Mouse (Mus musculus) layer of hippocampus, adult 2 months (tissue): ENCODE measurements at regions not wholly inside any gene's neighbourhood (a gene's known extent, or its start where the extent isn't known, plus 50 kb on each side); places are given as distances from the start of the nearest gene placed in this dataset.
A peak's percentile ranks its signal among the peaks of the same experiment; 100 is the strongest.

ENCODE experiments used
- DNase-seq, 2 experiments: peaks; one replicate each; pipeline ENCODE4 v3.0.0; 2022; ENCODE audit warnings: low spot score in 2 of 2
- H3K27ac ChIP-seq: fragments of 200-600 bp; 2 replicates; pipeline ENCODE4 v1.8.1; 2022
- H3K4me3 ChIP-seq: fragments of 200-600 bp; 2 replicates; pipeline ENCODE4 v1.8.1; 2022; ENCODE audit warnings: mild to moderate bottlenecking
- CTCF ChIP-seq: fragments of 200-600 bp; conservative IDR thresholded peaks from 2 replicates; pipeline ENCODE4 v1.8.1; 2022; ENCODE audit warnings: antibody characterized with exemption, mild to moderate bottlenecking, moderate library complexity

GRCm38 (mm10) chr3:9884691-9885354 lies 203.1 kb upstream of the Gm9833 start:
- TF ChIP-seq CTCF = no peak
- no peak overlapping the region for H3K4me3 ChIP-seq
- peak overlapping the region; percentile 59; the same call in 1 of the 2 replicates for H3K27ac ChIP-seq
- no peak for DNase-seq

- Histone ChIP-seq H3K27ac (peak overlapping the region; percentile 71), H3K4me3 (no peak overlapping the region)
- no peak for TF ChIP-seq CTCF
- DNase-seq = peak; percentile 18 to 54
Observed at GRCm38 (mm10) chr3:9885565-9885964, 202.3 kb upstream of the Gm9833 start.

GRCm38 (mm10) chr3:9886077-9886476 lies 201.8 kb upstream of the Gm9833 start:
- no peak for DNase-seq
- no peak for TF ChIP-seq CTCF
- Histone ChIP-seq H3K4me3 (no peak overlapping the region), H3K27ac (peak overlapping the region; percentile 71)

- no peak for DNase-seq
- TF ChIP-seq CTCF = no peak
- Histone ChIP-seq H3K4me3 (no peak overlapping the region), H3K27ac (peak overlapping the region; percentile 71; the same call in 1 of the 2 replicates)
Observed at GRCm38 (mm10) chr3:9886765-9887626, 200.9 kb upstream of the Gm9833 start.

- DNase-seq = no peak
Observed at GRCm38 (mm10) chr3:9887627-9887994, 200.3 kb upstream of the Gm9833 start.

GRCm38 (mm10) chr3:9888051-9888450 lies 199.9 kb upstream of the Gm9833 start:
- H3K4me3 ChIP-seq = no peak overlapping the region
- H3K27ac ChIP-seq = no peak overlapping the region
- TF ChIP-seq CTCF = no peak
- DNase-seq = no peak

More at GRCm38 (mm10) chr3:9887627-9887994, 200.3 kb upstream of the Gm9833 start:
- H3K27ac ChIP-seq = peak overlapping the region; percentile 11; the same call in 1 of the 2 replicates
- no peak overlapping the region for H3K4me3 ChIP-seq
- TF ChIP-seq CTCF = no peak

- no peak for TF ChIP-seq CTCF
- no peak for DNase-seq
- H3K4me3 ChIP-seq = no peak overlapping the region
- no peak overlapping the region for H3K27ac ChIP-seq
Observed at GRCm38 (mm10) chr3:9892884-9893494, 194.9 kb upstream of the Gm9833 start.

GRCm38 (mm10) chr3:9895396-9896135 lies 192.3 kb upstream of the Gm9833 start:
- no peak for DNase-seq
- no peak overlapping the region for H3K27ac ChIP-seq
- no peak for TF ChIP-seq CTCF
- H3K4me3 ChIP-seq = no peak overlapping the region

GRCm38 (mm10) chr3:9896303-9896702 lies 191.6 kb upstream of the Gm9833 start:
- H3K27ac ChIP-seq = no peak overlapping the region
- H3K4me3 ChIP-seq = no peak overlapping the region
- TF ChIP-seq CTCF = no peak
- no peak for DNase-seq

- no peak for TF ChIP-seq CTCF
- no peak for DNase-seq
- Histone ChIP-seq H3K27ac (no peak overlapping the region), H3K4me3 (no peak overlapping the region)
Observed at GRCm38 (mm10) chr3:9901663-9902062, 186.2 kb upstream of the Gm9833 start.

GRCm38 (mm10) chr3:9913357-9913756 lies 174.6 kb upstream of the Gm9833 start:
- no peak for DNase-seq
- H3K27ac ChIP-seq = no peak overlapping the region
- H3K4me3 ChIP-seq = no peak overlapping the region
- no peak for TF ChIP-seq CTCF

- TF ChIP-seq CTCF = no peak
- no peak overlapping the region for H3K4me3 ChIP-seq
- no peak for DNase-seq
- H3K27ac ChIP-seq = no peak overlapping the region
Observed at GRCm38 (mm10) chr3:9916538-9917106, 171.3 kb upstream of the Gm9833 start.
